Mouse (Mus musculus): ENCODE measurements around the gene Slc39a2.

DNA sequence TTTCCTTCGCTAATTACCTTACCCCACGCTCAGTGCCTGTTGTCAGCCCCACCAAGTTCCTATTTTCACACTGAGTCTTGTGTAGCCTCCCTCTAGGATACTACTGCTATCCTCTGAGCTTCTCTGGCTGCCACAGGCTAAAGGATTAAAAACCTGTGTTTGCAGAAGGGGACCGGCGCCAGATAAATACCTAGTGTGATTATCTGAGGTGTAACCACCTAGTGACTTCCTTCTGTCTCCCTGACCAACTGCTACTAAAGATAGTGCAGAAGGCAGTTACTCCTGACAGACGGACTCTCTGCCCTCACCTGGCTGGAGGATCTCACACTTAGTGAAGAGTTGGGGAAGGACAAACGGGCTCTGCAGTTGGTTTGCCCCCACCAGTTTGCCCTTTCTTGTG lies 3.3 kb downstream of the Slc39a2 start:
- no peak for TF ChIP-seq POLR2A (IDR thresholded peaks at IDR 0.05; ENCODE audit: insufficient read length, low read depth)
- TF ChIP-seq MYOG (IDR thresholded peaks at IDR 0.05; ENCODE audit: control insufficient read depth in 1 of 3, insufficient read depth in 1 of 3, insufficient read length in 2 of 3, low read depth in 2 of 3) = no peak
- TF ChIP-seq MAX (IDR thresholded peaks at IDR 0.05; ENCODE audit: low read depth) = no peak
- no peak for TF ChIP-seq POLR2AphosphoS2 (IDR thresholded peaks at IDR 0.05; ENCODE audit: insufficient read length, low read depth)
- no peak for TF ChIP-seq E2F4 (IDR thresholded peaks at IDR 0.05; ENCODE audit: insufficient read depth)
